Mouse (Mus musculus): ENCODE results near the gene Kbtbd12. TPM values are rescaled to one million over a fixed set of nuclear protein-coding genes. Genes with fewer than 3 reads are reported as not detected.

The Kbtbd12 gene
- polyA plus RNA-seq (2014; fragmentation: Illumina TruSeq; extraction: RNeasy Lipid Tissue Mini Kit (QIAGEN cat#74804); ENCODE audit: insufficient read depth, low read depth, low replicate concordance) = 0.11 TPM

DNA sequence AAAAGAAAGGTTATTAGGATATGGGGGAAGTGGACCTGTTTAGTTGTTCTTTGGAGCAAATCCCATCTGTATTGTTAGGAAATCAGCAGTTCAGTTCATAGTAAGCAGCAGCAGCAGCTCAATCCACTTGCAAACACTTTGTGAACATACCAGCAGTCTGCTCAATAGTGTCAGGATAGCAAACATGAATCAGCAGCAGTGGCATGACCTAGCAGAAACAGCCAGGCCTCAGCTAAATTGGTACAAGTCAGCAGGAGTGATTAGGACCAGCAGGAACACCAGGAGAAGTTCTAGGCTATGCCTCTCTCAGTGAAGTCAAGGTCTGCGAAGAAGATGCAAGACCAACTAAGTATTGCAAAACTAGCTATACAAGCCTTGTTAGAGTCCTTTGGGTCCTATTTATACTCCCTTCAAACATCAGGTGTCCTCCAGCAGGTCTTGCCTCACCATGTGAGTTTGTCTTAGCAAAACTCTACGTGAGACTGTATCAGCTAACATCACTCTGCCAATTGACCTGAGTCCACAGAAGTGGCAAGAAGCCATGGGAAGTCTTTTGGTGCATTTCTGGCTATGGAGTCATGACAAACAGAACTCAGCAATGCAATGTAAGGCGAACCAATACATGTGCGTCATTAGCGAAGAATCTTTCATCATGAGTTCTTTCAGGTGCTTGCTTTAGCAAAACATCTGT is at the start of gene Kbtbd12:
Gene Kbtbd12, minus strand, starts transcription at position 340 of the 691 bp plus-strand sequence.

DNA sequence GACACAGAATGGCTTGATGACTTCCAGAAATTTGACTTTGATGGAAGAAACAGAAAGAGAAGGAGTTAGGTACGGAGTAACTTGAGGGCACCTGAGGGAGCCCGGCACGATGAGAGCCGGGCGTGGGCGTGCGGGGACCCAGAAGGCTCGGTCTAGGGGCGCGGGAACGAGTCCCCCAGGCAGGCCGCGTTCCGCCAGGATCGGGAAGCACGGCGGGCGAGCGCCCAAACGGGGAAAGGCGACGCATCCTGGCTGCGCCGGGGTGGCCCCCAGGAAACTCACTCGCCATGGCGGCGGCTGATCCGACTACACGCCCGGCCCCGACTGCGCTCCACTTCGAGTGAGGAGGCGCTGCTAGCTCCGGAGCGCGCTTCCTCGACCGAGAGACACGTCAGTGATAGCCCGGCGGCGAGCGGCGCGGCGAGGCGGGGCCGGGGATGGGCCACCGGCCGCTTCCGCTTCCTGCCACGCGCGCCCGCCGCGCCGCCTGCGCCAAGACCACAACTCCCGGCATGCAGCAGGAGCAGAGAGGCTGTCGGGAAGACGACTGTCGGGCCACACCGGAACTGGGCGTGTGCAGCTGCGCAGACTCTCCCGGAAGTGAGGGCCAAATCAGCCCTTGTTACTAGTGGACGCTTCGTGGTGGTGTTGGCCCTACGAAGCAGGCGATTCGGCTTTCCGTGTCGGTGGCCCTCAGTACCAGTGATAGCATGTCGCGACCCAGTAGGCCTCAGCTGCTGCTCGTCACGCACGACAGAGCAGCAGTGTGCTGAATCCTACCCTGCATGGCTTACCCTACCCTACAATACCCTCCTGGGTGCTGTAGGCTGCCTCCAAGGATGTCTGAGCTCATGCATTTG is 119.1 kb downstream of the Kbtbd12 start, which contains the start of gene Sec61a1:
Gene Sec61a1, minus strand, starts transcription at position 502 of the 860 bp plus-strand sequence.

Other genes with a start within 250 kb of the Kbtbd12 start
- 6.3 TPM for gene Eefsec, start 191.4 kb downstream of the Kbtbd12 start, polyA plus RNA-seq (2014; fragmentation: Illumina TruSeq; extraction: RNeasy Lipid Tissue Mini Kit (QIAGEN cat#74804); ENCODE audit: insufficient read depth, low read depth, low replicate concordance)
- 26.0 TPM for gene Ruvbl1, start 172.5 kb downstream of the Kbtbd12 start, polyA plus RNA-seq (2014; fragmentation: Illumina TruSeq; extraction: RNeasy Lipid Tissue Mini Kit (QIAGEN cat#74804); ENCODE audit: insufficient read depth, low read depth, low replicate concordance)
- 72.6 TPM for gene Sec61a1, start 119.0 kb downstream of the Kbtbd12 start, polyA plus RNA-seq (2014; fragmentation: Illumina TruSeq; extraction: RNeasy Lipid Tissue Mini Kit (QIAGEN cat#74804); ENCODE audit: insufficient read depth, low read depth, low replicate concordance)
- 50.9 TPM for gene Mgll, start 86.5 kb upstream of the Kbtbd12 start, polyA plus RNA-seq (2014; fragmentation: Illumina TruSeq; extraction: RNeasy Lipid Tissue Mini Kit (QIAGEN cat#74804); ENCODE audit: insufficient read depth, low read depth, low replicate concordance)
- 22.0 TPM for gene Abtb1, start 204.0 kb upstream of the Kbtbd12 start, polyA plus RNA-seq (2014; fragmentation: Illumina TruSeq; extraction: RNeasy Lipid Tissue Mini Kit (QIAGEN cat#74804); ENCODE audit: insufficient read depth, low read depth, low replicate concordance)
- gene Podxl2, start 237.1 kb upstream of the Kbtbd12 start, polyA plus RNA-seq (2014; fragmentation: Illumina TruSeq; extraction: RNeasy Lipid Tissue Mini Kit (QIAGEN cat#74804); ENCODE audit: insufficient read depth, low read depth, low replicate concordance) = 5.8 TPM

All from lung, adult 10 weeks (tissue).